Mouse (Mus musculus): ENCODE results near the gene Mical1. TPM values are rescaled to one million over a fixed set of nuclear protein-coding genes. Genes with fewer than 3 reads are reported as not detected.
A peak's percentile ranks its signal among the peaks of the same experiment; 100 is the strongest.

Gene Mical1
- 44.8 and 47.5 TPM in 2 replicates for polyA plus RNA-seq (2016; fragmentation: Nextera tagmentation; extraction: Ambion mirVana)

DNA sequence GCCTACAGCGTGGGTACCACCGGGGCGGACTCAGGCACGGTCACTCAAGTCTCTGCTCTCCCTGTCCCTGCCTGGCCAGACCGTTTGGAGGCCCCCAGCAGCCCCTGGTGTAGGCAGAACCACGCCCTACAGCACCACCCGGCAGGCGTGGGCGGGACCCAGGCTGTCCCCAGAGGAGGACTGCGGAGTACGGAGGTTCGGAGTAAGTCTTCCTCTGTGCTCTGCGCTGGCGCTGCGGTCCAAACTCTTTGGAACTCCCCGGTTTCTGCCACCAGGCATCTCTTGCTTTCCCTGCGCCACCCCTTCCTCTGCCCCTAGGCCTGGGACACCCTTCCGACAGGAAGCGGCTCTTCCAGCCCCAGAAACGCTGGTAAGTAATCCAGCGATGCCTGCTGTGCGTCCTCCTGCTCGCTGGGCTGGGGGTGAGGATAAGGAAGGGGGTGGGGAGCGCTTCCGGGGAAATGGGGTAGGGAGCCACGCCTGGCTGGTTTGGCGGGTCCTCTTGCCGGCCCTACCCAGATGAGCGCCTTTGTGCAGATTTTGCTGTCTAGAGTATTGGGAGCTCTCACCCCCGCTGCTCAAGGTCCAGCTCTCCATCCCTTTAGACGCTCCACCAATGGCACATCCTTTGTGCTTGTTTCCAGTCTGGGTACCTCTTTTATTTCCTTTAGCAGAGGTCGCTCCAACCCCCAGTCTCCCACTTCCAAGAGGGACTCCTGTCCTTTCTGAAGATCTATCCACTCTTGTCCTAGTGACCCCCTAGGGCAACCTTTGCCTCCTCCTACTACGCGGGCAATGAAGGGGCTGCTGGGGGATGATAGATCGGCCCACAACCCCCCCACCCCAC, at the start of gene Mical1:
Mical1 (plus strand) TSS at position 144 of the 847 bp plus-strand sequence.
- Histone ChIP-seq H3K36me3 (no peaks in the 10 kb centered on the region; the same call in 1 of the 2 replicates), H3K27ac (peak within 1 kb of the TSS; percentile 59; the same call in 1 of the 2 replicates), H3K4me3 (peak within 1 kb of the TSS; percentile 62), H3K9ac (peak within 1 kb of the TSS; percentile 75), H3K4me1 (peaks cover 20% of the 10 kb centered on the region), H3K9me3 (no peaks in the 10 kb centered on the region), H3K27me3 (replicated peaks) (no peaks in the 10 kb centered on the region), H3K4me2 (replicated peaks) (peak within 1 kb of the TSS; percentile 88)
- ATAC-seq (ENCODE audit: low FRiP score, low read depth), result peak; percentile 68
- under 1% methylated on average over 35 of the region's 35 CpGs for WGBS

- Histone ChIP-seq H3K4me1 (no peaks in the 10 kb centered on the region), H3K27ac (no peak overlapping the region), H3K9me3 (no peaks in the 10 kb centered on the region), H3K4me3 (no peak overlapping the region), H3K9ac (no peak overlapping the region), H3K36me3 (no peaks in the 10 kb centered on the region), H3K4me2 (replicated peaks) (no peak overlapping the region), H3K27me3 (replicated peaks) (no peaks in the 10 kb centered on the region)
- no peak for ATAC-seq (ENCODE audit: low FRiP score, low read depth)
- 54% methylated on average over 6 of the region's 6 CpGs for WGBS
Observed at GRCm38 (mm10) chr10:41426368-41426767, 49.7 kb upstream of the Mical1 start.

- 28% methylated on average over 4 of the region's 4 CpGs for WGBS
Observed at GRCm38 (mm10) chr10:41434624-41435023, 41.5 kb upstream of the Mical1 start.

DNA sequence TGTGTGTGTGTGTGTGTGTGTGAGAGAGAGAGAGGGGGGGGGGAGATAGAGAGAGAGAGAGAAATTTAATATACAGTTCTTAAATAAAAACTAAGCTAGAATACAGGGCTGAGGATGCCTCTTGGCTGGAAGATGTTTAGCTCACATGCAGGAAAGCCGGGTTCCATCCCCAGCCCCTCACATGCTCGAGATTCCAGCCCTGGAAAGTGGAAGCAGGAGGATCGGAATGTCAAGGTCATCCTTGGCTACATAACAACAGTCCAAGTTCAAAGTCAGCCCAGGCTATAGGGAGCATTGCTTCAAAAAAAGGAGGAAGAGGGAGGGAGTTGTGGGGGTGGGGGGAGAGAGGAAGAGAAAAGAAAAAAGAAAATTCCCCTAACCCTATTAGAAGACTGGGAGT, 41.0 kb upstream of the Mical1 start:
- Histone ChIP-seq H3K4me3 (no peak overlapping the region), H3K4me1 (no peaks in the 10 kb centered on the region), H3K27ac (no peak overlapping the region), H3K9ac (no peak overlapping the region), H3K27me3 (replicated peaks) (peaks cover 7% of the 10 kb centered on the region; the same call in 1 of the 2 replicates), H3K36me3 (no peaks in the 10 kb centered on the region), H3K9me3 (no peaks in the 10 kb centered on the region), H3K4me2 (replicated peaks) (no peak overlapping the region)
- no peak for ATAC-seq (ENCODE audit: low FRiP score, low read depth)
- WGBS, result 52% methylated on average over 3 of the region's 3 CpGs

More at GRCm38 (mm10) chr10:41434624-41435023, 41.5 kb upstream of the Mical1 start:
- H3K27ac ChIP-seq, result no peak overlapping the region
- no peak overlapping the region for H3K4me3 ChIP-seq
- no peaks in the 10 kb centered on the region for H3K9me3 ChIP-seq
- H3K4me2 ChIP-seq (replicated peaks), result no peak overlapping the region
- ATAC-seq (ENCODE audit: low FRiP score, low read depth), result no peak
- H3K27me3 ChIP-seq (replicated peaks), result peaks cover 7% of the 10 kb centered on the region; the same call in 1 of the 2 replicates
- no peak overlapping the region for H3K9ac ChIP-seq
- H3K36me3 ChIP-seq, result no peaks in the 10 kb centered on the region
- H3K4me1 ChIP-seq, result no peaks in the 10 kb centered on the region

DNA sequence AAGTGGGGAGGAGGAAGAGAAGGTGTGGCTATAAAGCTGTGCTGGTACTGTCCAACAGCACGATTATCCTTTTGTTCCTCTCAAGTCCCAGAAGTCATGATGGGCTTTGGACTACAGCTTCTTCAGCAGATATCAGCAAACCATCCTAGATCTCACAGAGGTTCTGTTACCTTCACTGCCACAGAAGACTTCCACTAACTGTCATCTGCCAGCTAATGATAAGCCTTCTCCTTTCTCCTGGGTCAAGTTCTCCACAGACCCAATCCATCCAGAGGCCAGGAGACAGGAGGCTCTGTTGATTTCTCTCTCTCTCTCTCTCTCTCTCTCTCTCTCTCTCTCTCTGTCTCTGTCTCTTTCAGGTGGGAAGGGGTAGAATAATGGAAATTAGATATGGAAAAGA, 27.9 kb upstream of the Mical1 start:
- Histone ChIP-seq H3K4me2 (replicated peaks) (no peak overlapping the region), H3K4me3 (no peak overlapping the region), H3K36me3 (peaks cover 12% of the 10 kb centered on the region; the same call in 1 of the 2 replicates), H3K9me3 (no peaks in the 10 kb centered on the region), H3K9ac (no peak overlapping the region), H3K4me1 (peaks cover 11% of the 10 kb centered on the region; the same call in 1 of the 2 replicates), H3K27ac (no peak overlapping the region), H3K27me3 (replicated peaks) (no peaks in the 10 kb centered on the region)
- WGBS, result 90% methylated on average over 1 of the region's 1 CpGs
- no peak for ATAC-seq (ENCODE audit: low FRiP score, low read depth)

DNA sequence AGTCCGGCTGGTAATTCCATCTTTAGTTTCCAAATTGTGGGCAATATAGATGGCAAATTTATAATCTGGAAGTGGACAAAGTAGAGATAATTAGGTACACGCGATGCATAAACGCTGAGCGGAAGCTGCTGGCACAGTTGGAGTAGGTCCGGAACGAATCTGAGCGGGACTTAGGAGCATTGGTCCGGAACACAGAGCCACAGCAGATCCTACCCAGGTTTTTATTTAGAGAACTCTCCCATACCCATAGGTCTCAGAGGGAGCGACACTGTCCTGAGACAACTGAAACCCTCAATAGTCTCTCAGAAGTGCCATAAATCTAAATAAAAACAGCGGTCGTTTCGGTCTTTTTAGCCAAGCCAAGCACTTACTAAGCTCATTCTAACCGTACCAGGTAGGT, 26.4 kb upstream of the Mical1 start:
- H3K9me3 ChIP-seq, result no peaks in the 10 kb centered on the region
- 0 out of 2 replicates have a peak overlapping the region, but pooled peaks have one; percentile 2 for H3K27ac ChIP-seq
- H3K4me1 ChIP-seq, result peaks cover 11% of the 10 kb centered on the region; the same call in 1 of the 2 replicates
- peak overlapping the region; percentile 38 for H3K9ac ChIP-seq
- H3K36me3 ChIP-seq, result peaks cover 12% of the 10 kb centered on the region; the same call in 1 of the 2 replicates
- H3K4me2 ChIP-seq (replicated peaks), result peak overlapping the region; percentile 72
- H3K27me3 ChIP-seq (replicated peaks), result no peaks in the 10 kb centered on the region
- ATAC-seq (ENCODE audit: low FRiP score, low read depth), result peak; percentile 72
- 13% methylated on average over 14 of the region's 14 CpGs for WGBS
- peak overlapping the region; percentile 88 for H3K4me3 ChIP-seq

GRCm38 (mm10) chr10:41450137-41450670, 25.9 kb upstream of the Mical1 start, which contains the start of gene Zbtb24:
Gene Zbtb24 (plus strand): TSS chr10:41450383.
- ATAC-seq (ENCODE audit: low FRiP score, low read depth), result peak; percentile 96
- Histone ChIP-seq H3K4me1 (peaks cover 11% of the 10 kb centered on the region; the same call in 1 of the 2 replicates), H3K27me3 (replicated peaks) (no peaks in the 10 kb centered on the region), H3K27ac (0 out of 2 replicates have a peak within 1 kb of the TSS, but pooled peaks have one; percentile 2), H3K9me3 (no peaks in the 10 kb centered on the region), H3K36me3 (peaks cover 16% of the 10 kb centered on the region; the same call in 1 of the 2 replicates), H3K4me2 (replicated peaks) (peak within 1 kb of the TSS; percentile 72), H3K9ac (peak within 1 kb of the TSS; percentile 83), H3K4me3 (peak within 1 kb of the TSS; percentile 88)
- WGBS, result under 1% methylated on average over 49 of the region's 49 CpGs

GRCm38 (mm10) chr10:41450780-41451522, 25.2 kb upstream of the Mical1 start:
- H3K4me1 ChIP-seq, result peaks cover 11% of the 10 kb centered on the region; the same call in 1 of the 2 replicates
- 56% methylated on average over 18 of the region's 18 CpGs for whole genome bisulfite sequencing
- peak; percentile 51 for ATAC-seq (ENCODE audit: low FRiP score, low read depth)
- H3K4me2 ChIP-seq (replicated peaks), result peak overlapping the region; percentile 72
- no peaks in the 10 kb centered on the region for H3K27me3 ChIP-seq (replicated peaks)
- H3K27ac ChIP-seq, result no peak overlapping the region
- H3K9me3 ChIP-seq, result no peaks in the 10 kb centered on the region
- peak overlapping the region; percentile 88 for H3K4me3 ChIP-seq
- H3K36me3 ChIP-seq, result peaks cover 23% of the 10 kb centered on the region
- peak overlapping the region; percentile 83 for H3K9ac ChIP-seq

- Histone ChIP-seq H3K9ac (no peak overlapping the region), H3K27me3 (replicated peaks) (no peaks in the 10 kb centered on the region), H3K9me3 (no peaks in the 10 kb centered on the region), H3K27ac (no peak overlapping the region), H3K4me2 (replicated peaks) (peak overlapping the region; percentile 72; the same call in 1 of the 2 replicates), H3K4me1 (peaks cover 11% of the 10 kb centered on the region; the same call in 1 of the 2 replicates), H3K4me3 (no peak overlapping the region), H3K36me3 (peaks cover 30% of the 10 kb centered on the region)
- no peak for ATAC-seq (ENCODE audit: low FRiP score, low read depth)
- 96% methylated on average over 9 of the region's 9 CpGs for WGBS
Observed at GRCm38 (mm10) chr10:41451656-41452055, 24.5 kb upstream of the Mical1 start.

- no peaks in the 10 kb centered on the region for H3K27me3 ChIP-seq (replicated peaks)
- H3K27ac ChIP-seq, result no peak overlapping the region
- no peaks in the 10 kb centered on the region for H3K9me3 ChIP-seq
- no peak overlapping the region for H3K4me3 ChIP-seq
- peaks cover 34% of the 10 kb centered on the region for H3K36me3 ChIP-seq
- no peak overlapping the region for H3K4me2 ChIP-seq (replicated peaks)
- peaks cover 11% of the 10 kb centered on the region; the same call in 1 of the 2 replicates for H3K4me1 ChIP-seq
- H3K9ac ChIP-seq, result no peak overlapping the region
- WGBS, result 90% methylated on average over 3 of the region's 3 CpGs
- no peak for ATAC-seq (ENCODE audit: low FRiP score, low read depth)
Observed at GRCm38 (mm10) chr10:41452791-41453190, 23.3 kb upstream of the Mical1 start.

DNA sequence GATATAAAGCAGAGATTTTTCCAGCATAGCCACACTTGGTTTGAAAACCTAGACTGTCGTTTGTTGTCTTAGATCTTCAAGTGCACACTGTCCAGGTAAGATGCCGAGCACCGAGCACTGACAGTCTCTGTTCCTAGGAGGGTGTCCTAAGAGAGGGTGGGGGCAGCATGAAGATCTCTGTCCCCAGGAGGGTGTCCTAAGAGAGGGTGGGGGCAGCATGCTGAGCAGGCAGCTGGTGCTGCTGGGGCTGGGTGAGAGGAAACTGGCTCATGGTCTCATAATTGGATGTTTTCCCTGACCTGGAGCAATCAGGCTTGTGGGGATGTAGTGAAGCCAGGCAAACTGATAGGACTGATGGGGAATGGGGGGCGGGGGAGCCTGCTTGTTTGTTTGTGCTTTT, 16.1 kb upstream of the Mical1 start:
- no peaks in the 10 kb centered on the region for H3K9me3 ChIP-seq
- WGBS, result 84% methylated on average over 4 of the region's 4 CpGs
- H3K4me3 ChIP-seq, result no peak overlapping the region
- H3K4me2 ChIP-seq (replicated peaks), result no peak overlapping the region
- no peak overlapping the region for H3K9ac ChIP-seq
- no peaks in the 10 kb centered on the region for H3K27me3 ChIP-seq (replicated peaks)
- H3K4me1 ChIP-seq, result peaks cover 8% of the 10 kb centered on the region
- H3K27ac ChIP-seq, result no peak overlapping the region
- ATAC-seq (ENCODE audit: low FRiP score, low read depth), result no peak
- peaks cover 48% of the 10 kb centered on the region for H3K36me3 ChIP-seq
